In the genomic region with DNA sequence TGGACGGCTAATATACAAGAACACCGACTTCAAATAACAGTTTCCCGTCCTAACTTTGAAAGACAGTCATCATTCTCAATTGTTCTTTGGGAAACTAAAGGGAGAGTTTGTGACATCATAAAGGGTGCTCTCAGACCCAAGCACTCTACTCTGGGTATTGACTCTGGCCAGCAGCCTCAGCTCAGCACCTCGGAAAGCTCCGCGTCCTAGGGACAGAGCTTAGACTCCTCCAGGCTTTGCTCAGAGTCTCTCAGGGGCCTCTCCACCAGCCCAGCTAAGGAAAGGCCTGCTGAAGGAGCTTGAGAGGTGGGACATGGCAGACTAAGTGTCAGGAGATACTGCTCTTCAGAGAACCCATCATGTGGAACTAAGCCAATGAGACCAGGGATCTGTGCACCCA, we compare ENCODE assay signal across 24 mouse cellular contexts. TPM values are rescaled to one million over a fixed set of nuclear protein-coding genes. Genes with fewer than 3 reads are reported as not detected.
DNase-seq lines count a peak whose midpoint lies in the region; ATAC-seq and TF ChIP-seq lines count a peak whose summit lies in the region.
"Had no signal": no experiment of that assay in that cellular context is flagged by ENCODE, and none has a peak within 500 bp of the region (broad histone marks: within the 10 kb centered on the region; RNA-seq: fewer than 3 reads in every experiment).

No protein-coding gene starts in this region.

- H3K4me3 ChIP-seq in heart, embryonic 11.5 days (ENCODE audit: low read depth, low read length) = no peak overlapping the region
- H3K4me3 ChIP-seq in lung, embryonic 14.5 days (ENCODE audit: low read depth, low read length) = no peak overlapping the region
- H3K4me3 ChIP-seq in stomach, embryonic 16.5 days (replicated peaks; ENCODE audit: low read length) = no peak overlapping the region
- H3K4me3 ChIP-seq: forebrain, embryonic 12.5 days; heart, embryonic 10.5 days; midbrain, embryonic 10.5 days; neural tube, embryonic 12.5 days had no signal

- H3K4me2 ChIP-seq in heart, embryonic 11.5 days = no peak overlapping the region
- H3K4me2 ChIP-seq in lung, embryonic 14.5 days = no peak overlapping the region
- H3K4me2 ChIP-seq in stomach, embryonic 16.5 days (ENCODE audit: low read depth, low read length) = no peak overlapping the region
- H3K4me2 ChIP-seq: forebrain, embryonic 12.5 days; neural tube, embryonic 12.5 days had no signal

- 58% methylated on average over 6 of the region's 6 CpGs for WGBS in heart, embryonic 11.5 days (ENCODE audit: insufficient replicate concordance)
- 62% methylated on average over 6 of the region's 6 CpGs for WGBS in lung, embryonic 14.5 days
- 68% methylated on average over 6 of the region's 6 CpGs for WGBS in stomach, embryonic 16.5 days

- H3K9ac ChIP-seq in heart, embryonic 11.5 days (ENCODE audit: low read depth, low read length) = no peak overlapping the region
- no peak overlapping the region for H3K9ac ChIP-seq in lung, embryonic 14.5 days
- no peak overlapping the region for H3K9ac ChIP-seq in stomach, embryonic 16.5 days (ENCODE audit: low read length)
- H3K9ac ChIP-seq: forebrain, embryonic 12.5 days; neural tube, embryonic 12.5 days had no signal

- TF ChIP-seq CTCF in lung, embryonic 14.5 days (IDR thresholded peaks at IDR 0.05; ENCODE audit: low read depth) = no peak

- H3K36me3 ChIP-seq in heart, embryonic 11.5 days (ENCODE audit: control insufficient read depth, insufficient read depth, low read length) = no peaks in the 10 kb centered on the region
- no peaks in the 10 kb centered on the region for H3K36me3 ChIP-seq in lung, embryonic 14.5 days (ENCODE audit: insufficient read depth)
- no peaks in the 10 kb centered on the region for H3K36me3 ChIP-seq in stomach, embryonic 16.5 days (ENCODE audit: control insufficient read depth, insufficient read depth, low read length)
- H3K36me3 ChIP-seq: forebrain, embryonic 12.5 days; heart, embryonic 10.5 days; midbrain, embryonic 10.5 days; neural tube, embryonic 12.5 days had no signal

- peak; percentile 40 for DNase-seq in heart, postnatal 4 days
- DNase-seq in lung, embryonic 14.5 days = peak; percentile 61
- no peak for DNase-seq in lung, postnatal 25 days (ENCODE audit: low spot score)
- DNase-seq in R1 (ENCODE audit: low read depth, low spot score) (peak; percentile 61), MN1 (ENCODE audit: low spot score) (no peak)
- DNase-seq: adrenal gland, postnatal 10 days; cerebellum, adult 11 months; gastrocnemius, postnatal 10 days; liver; lung, postnatal 14 days; spleen, adult 18-20 months; thymus, postnatal 4 days had no signal

- no peaks in the 10 kb centered on the region for H3K9me3 ChIP-seq in heart, embryonic 11.5 days (replicated peaks; ENCODE audit: control insufficient read depth, low read length)
- H3K9me3 ChIP-seq in lung, embryonic 14.5 days (ENCODE audit: low read depth, low read length) = no peaks in the 10 kb centered on the region
- H3K9me3 ChIP-seq in stomach, embryonic 16.5 days (replicated peaks; ENCODE audit: control insufficient read depth, low read length) = no peaks in the 10 kb centered on the region
- H3K9me3 ChIP-seq: forebrain, embryonic 12.5 days; heart, embryonic 10.5 days; midbrain, embryonic 10.5 days; neural tube, embryonic 12.5 days had no signal

- no peak overlapping the region for H3K27ac ChIP-seq in heart, embryonic 11.5 days (ENCODE audit: low read depth, low read length)
- H3K27ac ChIP-seq in lung, embryonic 14.5 days (ENCODE audit: low read depth) = no peak overlapping the region
- H3K27ac ChIP-seq in stomach, embryonic 16.5 days (ENCODE audit: low read length) = no peak overlapping the region
- H3K27ac ChIP-seq: forebrain, embryonic 12.5 days; heart, embryonic 10.5 days; hindbrain, postnatal 0 days; midbrain, embryonic 10.5 days; neural tube, embryonic 12.5 days had no signal

- no peaks in the 10 kb centered on the region for H3K27me3 ChIP-seq in heart, embryonic 11.5 days (ENCODE audit: control insufficient read depth, insufficient read depth, low read length)
- H3K27me3 ChIP-seq in lung, embryonic 14.5 days (ENCODE audit: insufficient read depth, low read length) = no peaks in the 10 kb centered on the region
- no peaks in the 10 kb centered on the region for H3K27me3 ChIP-seq in stomach, embryonic 16.5 days (ENCODE audit: control insufficient read depth, insufficient read depth, low read length)
- H3K27me3 ChIP-seq: forebrain, embryonic 12.5 days; neural tube, embryonic 12.5 days had no signal

- 0 out of 2 replicates have a peak, but pooled peaks cover 2% of the 10 kb centered on the region for H3K4me1 ChIP-seq in heart, embryonic 11.5 days (ENCODE audit: control insufficient read depth, insufficient read depth, low read length)
- H3K4me1 ChIP-seq in lung, embryonic 14.5 days (ENCODE audit: insufficient read depth) = no peaks in the 10 kb centered on the region
- no peaks in the 10 kb centered on the region for H3K4me1 ChIP-seq in stomach, embryonic 16.5 days (ENCODE audit: control insufficient read depth, insufficient read depth, low read length)
- H3K4me1 ChIP-seq: forebrain, embryonic 12.5 days; midbrain, embryonic 10.5 days; neural tube, embryonic 12.5 days had no signal

- ATAC-seq in heart, embryonic 11.5 days (replicated peaks; ENCODE audit: insufficient number of reproducible peaks, low FRiP score, low TSS enrichment) = no peak
- no peak for ATAC-seq in lung, embryonic 14.5 days (ENCODE audit: insufficient read depth)
- ATAC-seq in stomach, embryonic 16.5 days (ENCODE audit: insufficient read depth, low FRiP score) = peak; percentile 40; the same call in 1 of the 2 replicates
- no peak for ATAC-seq in granulocyte monocyte progenitor cell, adult 5-6 weeks (replicated peaks; ENCODE audit: poor library complexity, severe bottlenecking)

RNA-seq across cellular contexts. Expression of gene 1700014D04Rik, which starts 0.4 kb away (rescaled TPM):
- total RNA-seq in heart, postnatal 4 days (2021) = under 1 TPM; 0.14 to 0.38 TPM
- not detected in 2 replicates for polyA plus RNA-seq in heart, embryonic 11.5 days (2014; fragmentation: Nextera tagmentation; extraction: Ambion mirVana)
- polyA plus RNA-seq in lung, embryonic 14.5 days (2014; fragmentation: Nextera tagmentation; extraction: Ambion mirVana) = 0.24 TPM in 1 of 2 replicates, not detected in the other
- 0.10 TPM in 1 of 2 replicates, not detected in the other for polyA plus RNA-seq in stomach, embryonic 16.5 days (2015; fragmentation: Nextera tagmentation; extraction: Ambion mirVana)
- total RNA-seq in granulocyte monocyte progenitor cell, adult 5-6 weeks (2014; fragmentation: Nextera tagmentation) = not detected in 2 replicates
- not detected in 2 replicates for total RNA-seq in granulocyte monocyte progenitor cell, adult 5-6 weeks (2017)
- total RNA-seq: adrenal gland, postnatal 10 days; gastrocnemius, postnatal 10 days; heart, postnatal 25 days had no signal
- polyA plus RNA-seq: heart, embryonic 10.5 days; kidney, embryonic 14.5 days; stomach, embryonic 14.5 days had no signal

RNA-seq across cellular contexts. Expression of gene Spata31d1d, which starts 14.6 kb away (rescaled TPM):
- not detected for total RNA-seq in heart, postnatal 4 days (2021)
- polyA plus RNA-seq in heart, embryonic 11.5 days (2014; fragmentation: Nextera tagmentation; extraction: Ambion mirVana) = not detected in 2 replicates
- polyA plus RNA-seq in lung, embryonic 14.5 days (2014; fragmentation: Nextera tagmentation; extraction: Ambion mirVana) = not detected in 2 replicates
- not detected in 2 replicates for polyA plus RNA-seq in stomach, embryonic 16.5 days (2015; fragmentation: Nextera tagmentation; extraction: Ambion mirVana)
- total RNA-seq in granulocyte monocyte progenitor cell, adult 5-6 weeks (2014; fragmentation: Nextera tagmentation) = not detected in 2 replicates
- not detected in 2 replicates for total RNA-seq in granulocyte monocyte progenitor cell, adult 5-6 weeks (2017)
- total RNA-seq: adrenal gland, postnatal 10 days; gastrocnemius, postnatal 10 days; heart, postnatal 25 days; hindbrain, postnatal 0 days had no signal
- polyA plus RNA-seq: forebrain, embryonic 12.5 days; heart, embryonic 10.5 days; hindbrain, postnatal 0 days; kidney, embryonic 14.5 days; midbrain, embryonic 10.5 days; neural tube, embryonic 12.5 days; stomach, embryonic 14.5 days had no signal

RNA-seq across cellular contexts. Expression of gene Isca1, which starts 23.4 kb away (rescaled TPM):
- total RNA-seq in heart, postnatal 4 days (2021) = 100 to 1,000 TPM; 158 to 168 TPM
- polyA plus RNA-seq in heart, embryonic 11.5 days (2014; fragmentation: Nextera tagmentation; extraction: Ambion mirVana) = 168 and 171 TPM in 2 replicates
- 105 and 121 TPM in 2 replicates for polyA plus RNA-seq in lung, embryonic 14.5 days (2014; fragmentation: Nextera tagmentation; extraction: Ambion mirVana)
- 122 and 134 TPM in 2 replicates for polyA plus RNA-seq in stomach, embryonic 16.5 days (2015; fragmentation: Nextera tagmentation; extraction: Ambion mirVana)
- total RNA-seq in granulocyte monocyte progenitor cell, adult 5-6 weeks (2014; fragmentation: Nextera tagmentation) = 47.4 and 55.1 TPM in 2 replicates
- 23.4 and 25.8 TPM in 2 replicates for total RNA-seq in granulocyte monocyte progenitor cell, adult 5-6 weeks (2017)

RNA-seq across cellular contexts. Expression of gene Spata31d1b, which starts 34.1 kb away (rescaled TPM):
- not detected for total RNA-seq in heart, postnatal 4 days (2021)
- polyA plus RNA-seq in heart, embryonic 11.5 days (2014; fragmentation: Nextera tagmentation; extraction: Ambion mirVana) = not detected in 2 replicates
- not detected in 2 replicates for polyA plus RNA-seq in lung, embryonic 14.5 days (2014; fragmentation: Nextera tagmentation; extraction: Ambion mirVana)
- polyA plus RNA-seq in stomach, embryonic 16.5 days (2015; fragmentation: Nextera tagmentation; extraction: Ambion mirVana) = not detected in 2 replicates
- total RNA-seq in granulocyte monocyte progenitor cell, adult 5-6 weeks (2014; fragmentation: Nextera tagmentation) = not detected in 2 replicates
- total RNA-seq in granulocyte monocyte progenitor cell, adult 5-6 weeks (2017) = not detected in 2 replicates
- total RNA-seq: adrenal gland, postnatal 10 days; gastrocnemius, postnatal 10 days; heart, postnatal 25 days had no signal
- polyA plus RNA-seq: forebrain, embryonic 12.5 days; frontal cortex, adult 2 months; heart, embryonic 10.5 days; hindbrain, postnatal 0 days; kidney, embryonic 14.5 days; midbrain, embryonic 10.5 days; neural tube, embryonic 12.5 days; stomach, embryonic 14.5 days had no signal

RNA-seq across cellular contexts. Expression of gene Gm49354, which starts 35.9 kb away (rescaled TPM):
- total RNA-seq in heart, postnatal 4 days (2021) = not detected
- polyA plus RNA-seq in heart, embryonic 11.5 days (2014; fragmentation: Nextera tagmentation; extraction: Ambion mirVana) = not detected in 2 replicates
- polyA plus RNA-seq in lung, embryonic 14.5 days (2014; fragmentation: Nextera tagmentation; extraction: Ambion mirVana) = not detected in 2 replicates
- polyA plus RNA-seq in stomach, embryonic 16.5 days (2015; fragmentation: Nextera tagmentation; extraction: Ambion mirVana) = not detected in 2 replicates
- not detected in 2 replicates for total RNA-seq in granulocyte monocyte progenitor cell, adult 5-6 weeks (2014; fragmentation: Nextera tagmentation)
- total RNA-seq in granulocyte monocyte progenitor cell, adult 5-6 weeks (2017) = not detected in 2 replicates
- total RNA-seq: adrenal gland, postnatal 10 days; gastrocnemius, postnatal 10 days; heart, postnatal 25 days; hindbrain, postnatal 0 days had no signal
- polyA plus RNA-seq: forebrain, embryonic 12.5 days; frontal cortex, adult 2 months; heart, embryonic 10.5 days; hindbrain, postnatal 0 days; kidney, embryonic 14.5 days; midbrain, embryonic 10.5 days; neural tube, embryonic 12.5 days; stomach, embryonic 14.5 days had no signal

Comparison
In these comparisons a context has a peak if more than half of its experiments do, and no peak if none do; other contexts are left out.
1. DNase-seq: peak in heart, postnatal 4 days (single experiment), lung, embryonic 14.5 days (single experiment) and R1 (single experiment); none in lung, postnatal 25 days (single experiment) and MN1 (single experiment).